Mouse (Mus musculus): ENCODE measurements at regions not wholly inside any gene's neighbourhood (a gene's known extent, or its start where the extent isn't known, plus 50 kb on each side); places are given as distances from the start of the nearest gene placed in this dataset.

- no peak for DNase-seq (ENCODE audit: extremely low spot score in 1 of 2, low spot score in 1 of 2)
Measured at GRCm38 (mm10) chr15:36351693-36352092, 655.9 kb downstream of the Zfp706 start.

GRCm38 (mm10) chr15:36348348-36348747 lies 659.2 kb downstream of the Zfp706 start:
- no peak for DNase-seq (ENCODE audit: extremely low spot score in 1 of 2, low spot score in 1 of 2)

- no peak for DNase-seq (ENCODE audit: extremely low spot score in 1 of 2, low spot score in 1 of 2)
Measured at GRCm38 (mm10) chr15:36347333-36347845, 660.2 kb downstream of the Zfp706 start.

- no peak for DNase-seq (ENCODE audit: extremely low spot score in 1 of 2, low spot score in 1 of 2)
Measured at GRCm38 (mm10) chr15:36346126-36346525, 661.4 kb downstream of the Zfp706 start.

GRCm38 (mm10) chr15:36345413-36345812 lies 662.2 kb downstream of the Zfp706 start:
- peak; percentile 25 to 63 for DNase-seq (ENCODE audit: extremely low spot score in 1 of 2, low spot score in 1 of 2)

GRCm38 (mm10) chr15:36339971-36340550 lies 667.5 kb downstream of the Zfp706 start:
- no peak for DNase-seq (ENCODE audit: extremely low spot score in 1 of 2, low spot score in 1 of 2)

GRCm38 (mm10) chr15:36338766-36339165 lies 668.8 kb downstream of the Zfp706 start:
- DNase-seq (ENCODE audit: extremely low spot score in 1 of 2, low spot score in 1 of 2), result no peak

GRCm38 (mm10) chr15:36336857-36337256 lies 670.7 kb downstream of the Zfp706 start:
- no peak for DNase-seq (ENCODE audit: extremely low spot score in 1 of 2, low spot score in 1 of 2)

- no peak for DNase-seq (ENCODE audit: extremely low spot score in 1 of 2, low spot score in 1 of 2)
Measured at GRCm38 (mm10) chr15:36335116-36335515, 672.5 kb downstream of the Zfp706 start.

GRCm38 (mm10) chr15:36334436-36335113 lies 673.0 kb downstream of the Zfp706 start:
- no peak for DNase-seq (ENCODE audit: extremely low spot score in 1 of 2, low spot score in 1 of 2)

GRCm38 (mm10) chr15:36333857-36334256 lies 673.7 kb downstream of the Zfp706 start:
- no peak for DNase-seq (ENCODE audit: extremely low spot score in 1 of 2, low spot score in 1 of 2)

- no peak for DNase-seq (ENCODE audit: extremely low spot score in 1 of 2, low spot score in 1 of 2)
Measured at GRCm38 (mm10) chr15:36333265-36333664, 674.3 kb downstream of the Zfp706 start.
